Mouse (Mus musculus): Measurements from ENCODE around the gene Ech1.

The Ech1 gene

DNA sequence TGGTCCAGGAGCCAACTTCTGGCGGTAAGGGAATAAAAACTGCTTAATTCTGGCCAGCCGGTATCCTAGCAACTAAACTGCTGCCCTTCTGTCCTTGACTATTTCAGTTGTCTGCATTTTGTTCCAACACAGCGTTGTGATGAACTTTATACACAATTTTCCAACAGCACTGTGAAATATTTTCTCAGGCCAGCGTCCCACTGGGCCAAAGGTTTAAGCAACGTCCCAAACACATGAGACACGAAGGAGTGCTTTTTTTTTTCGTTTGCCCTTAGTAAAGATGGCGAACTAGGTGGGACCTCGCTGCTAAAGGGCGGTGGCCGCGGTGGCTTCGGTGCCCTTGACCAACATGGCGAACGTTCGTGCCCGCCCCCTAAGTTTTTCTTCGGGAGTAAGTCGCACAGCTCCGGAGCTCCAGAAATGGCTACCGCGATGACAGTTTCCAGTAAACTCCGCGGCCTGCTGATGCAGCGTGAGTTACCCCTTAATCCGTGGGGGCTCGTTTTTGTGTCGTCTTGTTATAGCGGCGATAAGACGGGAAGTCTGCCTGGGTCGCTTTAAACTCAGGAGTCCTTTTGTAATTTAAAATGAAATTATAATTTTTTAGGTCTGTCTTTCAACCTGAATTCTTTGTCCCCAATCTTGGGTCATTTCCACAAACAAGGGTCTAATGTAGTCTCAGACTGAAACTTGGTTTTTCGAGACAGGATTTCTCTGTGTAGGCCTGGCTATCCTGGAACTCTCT is at the start of gene Ech1:
Ech1 (plus strand) TSS at position 277 of the 745 bp plus-strand sequence.
- DNase-seq (ENCODE audit: low read depth, low spot score): peak; percentile 97

DNA sequence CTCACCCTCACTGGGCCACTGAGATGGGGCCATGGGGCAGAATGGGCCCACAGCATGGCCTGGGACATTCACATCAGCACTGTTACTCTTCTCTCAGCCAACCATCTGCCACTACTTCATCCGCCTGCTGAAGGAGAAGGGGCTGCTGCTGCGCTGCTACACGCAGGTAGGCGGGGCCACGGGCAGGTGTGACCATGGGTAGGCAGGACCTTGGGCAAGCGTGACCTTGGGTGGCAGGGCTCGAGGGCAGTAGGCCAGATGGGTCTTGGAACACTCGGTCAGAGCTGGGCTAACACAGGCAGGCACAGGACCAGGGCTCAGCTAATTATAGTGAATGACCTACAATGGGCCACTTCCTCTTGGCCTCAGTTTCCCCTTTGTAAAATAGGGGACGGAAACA is 46.2 kb upstream of the Ech1 start:
- no peak for DNase-seq (ENCODE audit: low read depth, low spot score)

DNA sequence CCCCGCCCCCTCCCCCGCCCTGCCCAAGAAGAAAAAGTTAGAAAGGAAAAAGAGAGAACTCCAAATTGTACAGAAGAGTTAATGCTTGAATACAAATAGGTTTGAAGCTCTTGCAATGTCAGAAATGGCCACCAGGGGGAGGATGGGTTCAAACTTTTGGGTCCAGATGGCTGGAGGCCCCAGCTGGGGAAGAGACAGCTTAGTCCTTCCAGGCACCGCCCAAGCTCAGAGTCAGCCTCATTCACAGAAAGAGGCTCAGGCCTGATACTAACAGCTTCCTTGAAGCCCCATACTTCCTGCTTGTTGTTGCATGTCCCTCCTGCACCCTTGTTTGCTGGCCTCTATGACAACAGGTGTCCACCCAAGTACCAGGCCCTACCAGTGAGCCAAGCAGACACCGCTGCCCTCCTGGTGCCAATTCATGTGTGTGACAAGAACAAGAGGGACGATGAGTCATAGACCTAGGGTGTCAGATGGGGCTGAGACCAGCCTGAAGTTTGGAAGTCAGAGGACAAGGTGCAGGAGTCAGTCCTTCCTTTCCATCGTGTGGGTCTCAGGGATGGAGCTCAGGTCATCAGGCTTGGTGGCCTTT is 44.9 kb upstream of the Ech1 start:
- DNase-seq (ENCODE audit: low read depth, low spot score): peak; percentile 93

DNA sequence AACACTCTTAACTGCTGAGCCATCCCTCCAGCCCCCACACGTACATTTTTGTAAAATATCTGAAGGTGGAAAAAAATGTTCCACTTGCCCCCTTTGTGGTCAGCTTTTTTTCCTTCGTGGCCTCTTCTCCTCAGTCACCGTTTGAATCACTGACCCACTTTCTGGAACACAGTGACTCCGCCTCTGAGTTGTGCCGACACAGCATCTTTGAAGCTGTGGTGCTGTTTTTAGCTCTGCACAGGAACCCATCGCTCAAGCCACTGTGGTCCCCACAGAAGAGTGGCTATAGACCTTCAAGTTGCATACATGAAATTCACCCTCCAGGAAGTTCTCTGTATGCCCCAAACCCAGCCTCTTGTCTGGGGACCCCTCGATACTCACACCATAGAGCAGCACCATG is 44.2 kb upstream of the Ech1 start:
- no peak for DNase-seq (ENCODE audit: low read depth, low spot score)

DNA sequence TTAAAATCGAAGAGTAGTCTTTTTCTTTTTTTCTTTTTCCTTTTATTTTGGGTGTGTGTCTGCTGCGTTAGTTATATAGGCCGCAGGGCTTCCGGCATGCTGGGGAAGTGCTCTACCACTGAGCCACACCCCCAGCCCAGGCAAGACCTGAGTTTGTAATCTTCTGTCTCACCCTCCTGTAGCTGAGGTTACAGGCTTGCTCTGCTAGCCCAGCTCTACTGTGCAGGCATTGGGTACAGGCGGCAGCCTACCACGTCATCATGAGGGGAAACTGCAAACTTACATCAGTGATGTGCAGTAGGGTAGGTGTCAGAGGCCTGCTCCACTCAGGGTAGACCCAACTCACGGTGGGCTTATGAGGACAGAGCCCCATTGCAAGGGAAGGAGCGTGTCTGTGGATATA is 43.8 kb upstream of the Ech1 start:
- DNase-seq (ENCODE audit: low read depth, low spot score): no peak

DNA sequence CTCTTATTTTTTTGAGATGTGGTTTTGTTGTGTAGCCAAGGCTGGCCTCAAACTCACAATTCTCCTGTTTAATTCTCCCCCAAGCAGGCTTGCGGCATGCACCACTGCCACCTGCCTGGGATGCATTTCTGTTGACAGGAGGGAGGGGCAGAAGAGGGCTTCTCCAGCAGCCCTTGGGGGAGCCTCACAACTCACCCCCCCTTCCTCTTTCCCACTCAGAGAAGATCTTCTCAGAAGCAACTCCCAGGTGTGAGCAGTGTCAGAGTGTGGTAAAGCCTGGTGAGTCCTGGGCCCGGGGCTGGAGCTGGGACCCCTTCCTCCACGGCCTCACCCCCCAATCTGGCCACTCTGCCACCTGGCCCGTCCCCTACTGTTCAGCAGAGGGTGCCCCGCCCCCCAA is 39.9 kb upstream of the Ech1 start:
- no peak for DNase-seq (ENCODE audit: low read depth, low spot score)

DNA sequence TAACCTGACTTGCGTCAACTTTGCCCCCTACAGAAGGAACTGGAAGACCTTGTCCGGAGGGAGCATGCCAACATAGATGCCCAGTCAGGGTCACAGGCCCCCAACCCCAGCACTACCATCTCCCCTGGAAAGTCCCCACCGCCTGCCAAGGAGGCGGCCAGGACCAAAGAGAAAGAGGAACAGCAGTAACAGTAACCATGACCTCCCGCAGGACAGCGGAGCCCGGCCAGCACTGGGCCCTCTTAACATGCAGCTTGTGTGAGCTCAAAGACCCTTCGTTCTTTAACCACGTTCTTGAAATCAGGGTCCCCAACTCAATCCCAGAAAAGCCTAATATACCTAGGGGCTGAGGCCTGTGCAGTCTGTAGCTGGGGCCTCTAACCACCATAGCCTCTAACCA is 37.1 kb upstream of the Ech1 start:
- no peak for DNase-seq (ENCODE audit: low read depth, low spot score)

DNA sequence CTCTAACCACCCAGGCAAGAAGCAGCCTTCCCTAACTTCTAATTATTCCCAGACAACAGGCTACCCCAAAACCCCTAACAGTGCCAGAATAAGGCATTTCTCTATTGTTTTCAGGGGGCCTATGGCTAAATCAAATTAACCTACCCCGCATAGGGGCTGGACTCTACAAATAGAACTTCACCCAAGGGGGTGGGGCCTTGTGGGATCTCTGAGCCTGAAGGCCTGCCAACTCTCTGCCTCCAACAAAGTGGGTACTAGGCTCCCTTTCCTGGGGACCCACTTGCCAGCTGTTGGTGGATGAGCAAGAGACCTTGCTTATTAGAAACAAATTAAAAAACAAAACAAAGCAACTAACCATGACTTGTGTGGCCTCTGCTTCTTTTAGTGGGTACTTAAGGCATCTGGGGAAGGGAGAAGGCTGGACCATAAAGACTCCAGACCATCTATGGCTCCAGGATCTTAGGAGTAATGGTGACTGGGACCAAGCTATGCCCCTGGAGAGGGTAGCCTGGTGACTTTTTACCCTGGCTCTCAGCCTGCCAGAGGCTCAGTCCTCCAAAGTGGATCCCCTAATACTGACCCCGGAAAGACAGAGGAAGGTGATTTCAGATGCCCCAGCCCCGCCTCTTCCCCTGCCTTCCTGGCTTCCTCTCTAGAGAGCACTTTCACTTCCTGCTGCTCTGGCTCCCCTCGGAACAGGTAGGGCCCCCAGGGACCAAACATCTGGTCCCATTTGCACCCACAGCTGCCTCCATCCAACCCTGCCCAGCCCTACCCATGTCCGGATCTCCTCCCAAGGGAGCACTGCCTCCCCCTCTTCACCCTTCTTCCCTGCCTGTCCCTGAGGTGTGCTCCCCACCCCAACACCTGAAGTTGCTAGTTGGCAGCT is 36.5 kb upstream of the Ech1 start, which contains the start of gene Rinl:
Rinl (plus strand) TSS at position 663 of the 889 bp plus-strand sequence.
- DNase-seq (ENCODE audit: low read depth, low spot score): no peak

DNA sequence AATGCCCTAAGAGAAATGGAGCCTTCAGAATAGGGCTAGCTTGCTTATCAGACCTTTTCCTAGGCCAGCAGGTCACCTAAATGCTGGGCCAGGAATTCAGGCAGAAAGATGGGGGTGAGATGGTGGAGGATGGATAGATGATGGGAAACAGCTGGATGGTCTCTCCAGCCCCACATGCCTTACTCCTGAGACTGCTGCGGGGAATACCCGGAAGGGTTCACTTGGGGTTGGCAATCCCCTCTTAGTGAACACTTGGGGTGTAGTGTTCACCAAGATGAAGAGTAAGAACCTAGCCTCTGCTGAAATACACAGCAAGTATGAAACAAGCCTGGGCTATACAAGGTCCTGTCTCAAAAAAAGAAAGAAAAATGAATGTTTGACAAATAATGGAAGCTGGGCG is 35.8 kb upstream of the Ech1 start:
- DNase-seq (ENCODE audit: low read depth, low spot score): no peak

DNA sequence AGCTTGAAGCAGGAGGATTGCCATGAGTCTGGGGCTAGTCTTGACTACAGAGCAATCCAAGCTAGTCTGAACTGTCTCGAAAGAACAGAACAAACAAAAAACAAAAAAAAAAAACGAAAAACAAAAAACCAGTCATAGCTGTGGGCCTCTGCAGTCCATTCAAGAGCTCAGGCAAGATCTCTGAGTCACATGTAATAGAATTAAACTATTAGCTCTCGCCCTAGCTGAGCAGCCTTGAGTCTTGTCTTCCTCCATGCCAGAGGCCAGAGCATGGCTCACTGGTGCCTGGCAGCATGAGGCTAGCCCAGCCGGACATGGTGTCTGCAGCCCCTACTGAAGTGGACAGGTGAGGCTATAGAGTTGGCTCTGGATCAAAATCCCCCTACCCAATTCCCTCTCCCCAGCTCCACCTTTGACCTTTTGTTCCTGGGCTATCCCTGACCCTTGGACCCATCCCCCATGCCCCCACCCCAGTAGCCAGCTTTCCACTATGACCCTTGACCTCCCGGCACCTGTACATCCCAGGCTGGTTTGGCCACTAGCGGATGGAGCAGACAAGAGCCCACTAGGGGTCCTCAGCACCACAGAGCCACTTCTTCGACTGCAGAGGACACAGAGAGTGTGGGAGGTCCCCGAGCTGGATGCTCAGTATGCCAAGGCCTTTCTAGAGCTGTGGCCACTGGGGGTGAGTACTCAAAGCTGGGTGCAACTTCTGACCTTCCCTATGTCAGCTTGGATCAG is 34.8 kb upstream of the Ech1 start:
- peak; percentile 44 for DNase-seq (ENCODE audit: low read depth, low spot score)

DNA sequence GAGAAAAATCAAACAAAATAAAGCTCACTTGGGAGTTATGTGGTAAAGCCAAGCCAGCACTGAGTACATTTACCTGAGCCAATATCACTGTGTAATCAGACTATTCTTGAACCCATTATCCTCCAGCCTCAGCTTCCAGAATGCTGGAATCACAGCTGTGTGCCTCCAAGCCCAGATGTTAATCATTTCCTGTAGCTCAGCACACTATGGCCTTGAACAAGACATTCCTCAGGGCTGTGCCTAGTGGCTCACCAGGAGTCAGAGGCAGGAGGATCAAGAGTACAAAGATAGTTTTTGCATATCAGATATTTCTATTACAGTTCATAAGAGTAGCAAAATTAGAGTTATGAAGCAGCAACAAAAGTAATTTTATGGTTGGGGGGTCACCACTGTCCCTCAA is 33.3 kb upstream of the Ech1 start:
- peak; percentile 61 for DNase-seq (ENCODE audit: low read depth, low spot score)

DNA sequence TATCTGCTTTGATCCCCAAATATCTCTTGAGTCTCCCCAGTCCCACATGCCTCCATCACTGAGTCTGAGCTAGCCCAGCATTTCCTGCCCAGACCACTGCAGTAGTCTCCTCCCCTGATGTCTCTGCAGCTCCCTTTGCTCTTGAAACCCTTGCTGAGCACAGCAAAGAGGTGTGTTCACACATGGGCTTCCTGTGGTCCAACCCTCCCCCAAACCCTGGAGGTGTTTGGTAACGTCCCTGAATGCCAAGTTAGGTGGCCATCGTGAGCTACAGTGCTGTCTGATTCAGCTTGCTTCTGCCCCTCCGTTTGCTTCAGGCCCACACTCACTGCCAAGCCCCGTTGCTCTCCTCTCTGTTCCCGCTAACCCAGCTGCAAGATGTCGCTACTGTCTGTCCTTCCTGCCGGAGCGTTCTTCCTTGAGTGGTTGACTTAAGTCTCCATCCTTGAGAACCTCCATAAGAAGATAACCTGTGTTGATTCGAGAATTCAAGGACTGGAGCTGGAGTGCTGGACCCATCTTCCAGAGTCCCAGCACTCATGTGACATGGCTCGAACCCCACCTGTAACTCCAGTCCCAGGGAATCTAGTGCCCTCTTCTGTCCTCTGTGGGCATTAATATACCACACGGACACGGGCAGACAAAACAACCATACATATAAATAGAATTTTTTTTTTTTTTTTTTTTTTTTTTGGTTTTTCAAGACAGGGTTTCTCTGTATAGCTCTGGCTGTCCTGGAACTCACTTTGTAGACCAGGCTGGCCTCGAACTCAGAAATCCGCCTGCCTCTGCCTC is 32.4 kb upstream of the Ech1 start:
- no peak for DNase-seq (ENCODE audit: low read depth, low spot score)

DNA sequence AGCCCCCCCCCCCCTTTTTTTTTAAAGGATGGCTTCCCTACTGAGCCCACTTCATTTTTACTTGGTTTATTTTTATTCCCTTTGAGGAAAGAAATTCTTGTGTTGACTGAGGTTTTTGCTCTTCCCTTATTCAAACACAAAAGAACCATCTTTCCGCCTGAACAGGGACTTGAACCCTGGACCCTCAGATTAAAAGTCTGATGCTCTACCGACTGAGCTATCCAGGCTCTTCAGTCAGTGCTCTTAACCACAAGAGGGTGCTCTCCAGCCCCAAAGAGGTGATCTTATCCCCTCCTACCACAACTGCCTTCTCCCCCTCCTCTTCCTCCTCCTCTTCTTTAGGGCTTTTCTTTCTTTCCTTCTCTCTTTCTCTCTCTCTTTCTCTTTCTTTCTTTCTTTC is 31.2 kb upstream of the Ech1 start:
- peak; percentile 60 for DNase-seq (ENCODE audit: low read depth, low spot score)

DNA sequence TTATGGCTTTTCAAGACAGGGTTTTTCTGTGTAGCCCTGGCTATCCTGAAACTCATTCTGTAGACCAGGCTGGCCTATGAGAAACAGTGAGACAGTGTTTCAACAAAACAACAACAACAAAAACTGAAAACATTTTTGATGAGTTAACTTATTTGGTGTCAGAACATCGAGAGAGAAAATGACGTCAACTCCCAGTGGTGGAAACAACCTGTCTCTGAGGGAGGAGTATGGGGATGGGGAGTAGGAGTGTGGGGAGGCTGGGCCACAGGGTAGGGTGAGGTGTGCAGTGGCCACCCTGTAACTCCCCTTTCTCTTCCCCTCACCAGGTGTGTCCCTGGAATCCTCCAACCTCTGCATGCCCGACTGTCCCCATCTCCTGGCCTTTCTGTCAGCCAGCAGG is 30.5 kb upstream of the Ech1 start:
- no peak for DNase-seq (ENCODE audit: low read depth, low spot score)

DNA sequence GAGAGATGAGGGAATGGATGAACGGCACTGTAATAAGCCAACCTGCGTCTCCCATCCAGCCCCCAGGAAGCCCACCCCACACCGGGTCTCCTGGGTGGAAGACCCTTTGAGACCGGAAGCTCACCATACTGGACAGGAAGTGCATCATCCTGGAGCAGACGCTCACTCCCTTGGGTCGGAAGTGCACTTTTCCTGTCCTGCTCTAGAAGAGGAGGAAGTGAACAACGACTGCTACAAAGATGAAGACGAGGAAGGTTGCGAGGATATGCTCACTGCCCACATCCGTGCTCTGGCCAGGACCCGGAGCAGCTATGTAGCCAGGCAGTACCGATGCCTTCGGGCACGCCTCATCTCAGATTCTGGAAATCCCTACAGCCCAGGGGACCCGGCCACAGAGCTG is 29.2 kb upstream of the Ech1 start:
- DNase-seq (ENCODE audit: low read depth, low spot score): no peak

DNA sequence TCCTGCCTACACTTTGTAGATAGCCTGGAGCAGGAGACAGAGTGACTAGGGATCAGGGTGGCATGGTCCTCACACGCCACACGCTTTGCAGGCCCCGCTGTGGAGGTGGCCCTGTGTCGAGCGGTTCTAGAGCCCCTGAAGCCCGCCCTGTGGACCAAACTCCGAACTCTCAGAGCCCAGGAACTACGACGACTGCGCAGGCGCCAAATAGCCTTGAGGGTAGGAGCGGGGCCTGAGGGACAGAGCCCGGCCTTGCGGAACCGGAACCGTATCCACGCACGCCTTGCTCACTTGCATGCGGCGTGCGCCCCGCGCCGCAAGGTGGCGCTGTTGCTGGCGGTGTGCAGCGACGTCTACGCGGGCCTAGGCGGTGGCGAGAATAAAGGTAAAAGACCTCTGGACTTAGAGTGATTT is 28.4 kb upstream of the Ech1 start:
- DNase-seq (ENCODE audit: low read depth, low spot score): peak; percentile 95

DNA sequence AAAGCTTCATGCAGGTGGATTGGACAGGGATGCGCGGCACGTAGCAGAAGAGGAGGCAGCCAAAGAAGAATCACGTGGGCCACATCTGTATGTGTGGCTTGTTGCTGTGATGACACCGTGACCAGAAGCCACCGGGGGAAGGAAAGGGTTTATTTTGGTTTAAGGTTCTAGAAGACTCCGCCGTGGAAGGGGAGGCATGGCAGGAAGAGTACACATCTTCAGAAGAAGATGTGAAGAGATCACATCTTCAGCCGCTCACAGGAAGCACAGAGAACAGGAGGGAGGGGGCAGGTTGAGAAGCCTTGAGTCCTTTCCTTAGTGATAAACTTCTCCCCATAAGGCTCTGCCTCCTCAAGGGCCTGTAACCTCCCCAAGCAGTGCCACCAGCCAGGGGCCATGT is 25.0 kb upstream of the Ech1 start:
- no peak for DNase-seq (ENCODE audit: low read depth, low spot score)

DNA sequence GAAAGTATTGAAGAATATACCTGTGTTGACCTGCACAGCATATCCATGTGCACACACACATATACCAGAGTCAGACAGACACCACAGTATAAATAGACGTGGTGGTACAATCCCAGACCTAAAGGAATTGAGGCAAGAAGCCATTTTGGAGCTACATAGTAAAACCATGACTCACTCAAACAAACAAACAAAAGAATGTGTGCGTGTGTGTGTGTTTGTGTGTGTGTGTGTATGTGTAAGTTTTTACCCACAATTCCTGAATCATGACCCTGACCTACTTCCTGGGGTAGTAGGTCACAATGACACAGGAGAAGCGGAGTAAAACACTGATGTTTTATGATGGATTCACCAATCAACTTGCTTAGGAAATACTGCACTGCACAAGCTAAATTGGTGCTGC is 23.6 kb upstream of the Ech1 start:
- DNase-seq (ENCODE audit: low read depth, low spot score): no peak

DNA sequence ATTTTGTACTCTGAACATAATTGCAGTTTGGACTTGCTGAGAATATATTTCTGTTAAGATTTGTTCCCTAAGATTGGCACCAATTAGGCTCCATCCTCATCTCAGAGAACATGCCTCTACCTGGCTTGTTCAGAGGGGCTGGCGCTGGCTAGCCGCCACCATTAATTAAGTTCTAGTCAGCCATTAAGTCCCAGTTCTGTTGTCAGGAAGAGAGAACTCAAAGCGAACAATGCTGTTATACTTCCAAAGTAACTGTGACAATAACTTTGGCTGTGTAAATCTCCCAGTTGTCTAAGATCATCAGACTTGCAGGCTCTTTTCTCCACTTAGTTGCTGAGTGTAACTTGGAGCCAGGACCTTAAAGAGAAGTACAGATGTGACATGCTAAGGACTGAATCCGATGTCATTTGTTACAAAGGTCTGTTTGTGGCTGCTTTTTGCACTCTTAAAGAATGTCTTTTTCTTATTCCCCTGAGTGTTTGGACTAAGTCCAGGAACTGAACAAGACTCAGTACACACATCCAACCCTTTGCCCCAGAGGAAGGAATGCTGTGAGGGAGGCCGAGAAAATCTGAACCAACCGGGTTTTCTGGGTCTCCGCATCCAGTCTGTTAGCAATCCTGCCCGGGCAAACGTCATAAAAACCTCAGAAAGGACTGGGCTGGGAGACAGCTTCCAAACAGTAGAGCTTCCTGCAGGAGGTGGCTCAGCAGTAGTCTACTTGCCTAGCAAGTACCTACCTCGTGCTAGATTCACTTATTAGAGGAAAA is 22.9 kb upstream of the Ech1 start:
- no peak for DNase-seq (ENCODE audit: low read depth, low spot score)
